Mouse (Mus musculus) hindbrain, embryonic 10.5 days (tissue): ENCODE results near the gene Slc30a6. TPM values are rescaled to one million over a fixed set of nuclear protein-coding genes. Genes with fewer than 3 reads are reported as not detected.
"Not testable (repeated sequence)": the region's sequence is repeated elsewhere in the genome, so short reads cannot be mapped to it uniquely, and the experiment has no call there.

Experiments used
- DNase-seq: peaks from one replicate; pipeline ENCODE4 v3.0.0-alpha.2; 2017; ENCODE audit warnings: low spot score
- H3K27ac ChIP-seq: fragments of 300-500 bp; sonication (generic); 2 replicates; pipeline ENCODE4 v1.5.1; 2016; ENCODE audit warnings: mild to moderate bottlenecking, moderate library complexity
- H3K27me3 ChIP-seq: fragments of 300-500 bp; sonication (generic); 2 replicates; pipeline ENCODE4 v1.6.1; 2016; ENCODE audit warnings: mild to moderate bottlenecking; ENCODE audit not compliant: poor library complexity, insufficient read depth, severe bottlenecking
- H3K36me3 ChIP-seq: fragments of 300-500 bp; sonication (generic); 2 replicates; pipeline ENCODE4 v1.6.1; 2016; ENCODE audit warnings: mild to moderate bottlenecking, moderate library complexity
- H3K4me1 ChIP-seq: fragments of 300-500 bp; sonication (generic); replicated peaks from 2 replicates; pipeline ENCODE4 v1.6.1; 2016; ENCODE audit warnings: mild to moderate bottlenecking
- H3K4me3 ChIP-seq: fragments of 300-500 bp; sonication (generic); 2 replicates; pipeline ENCODE4 v1.5.1; 2016; ENCODE audit warnings: mild to moderate bottlenecking, moderate library complexity
- H3K9me3 ChIP-seq: fragments of 300-500 bp; sonication (generic); 2 replicates; pipeline ENCODE4 v1.6.1; 2016; ENCODE audit warnings: mild to moderate bottlenecking, moderate library complexity
- WGBS: fragments of 180-500 bp; shearing (Covaris S2); methylation state at CpG from one replicate; pipeline ENCODE4 v1.1.7; 2016; 5-methylcytosine and 5-hydroxymethylcytosine counted together
- polyA plus RNA-seq: library from polyadenylated mRNA; unstranded; fragments of >200 nt; fragmentation: Nextera tagmentation; extraction: Ambion mirVana; gene quantifications from 2 replicates; pipeline ENCODE4 v1.2.1, GENCODE M21; 2016

Gene Slc30a6
- polyA plus RNA-seq, 1 experiment from 2014 or later, result 28.4 TPM

DNA sequence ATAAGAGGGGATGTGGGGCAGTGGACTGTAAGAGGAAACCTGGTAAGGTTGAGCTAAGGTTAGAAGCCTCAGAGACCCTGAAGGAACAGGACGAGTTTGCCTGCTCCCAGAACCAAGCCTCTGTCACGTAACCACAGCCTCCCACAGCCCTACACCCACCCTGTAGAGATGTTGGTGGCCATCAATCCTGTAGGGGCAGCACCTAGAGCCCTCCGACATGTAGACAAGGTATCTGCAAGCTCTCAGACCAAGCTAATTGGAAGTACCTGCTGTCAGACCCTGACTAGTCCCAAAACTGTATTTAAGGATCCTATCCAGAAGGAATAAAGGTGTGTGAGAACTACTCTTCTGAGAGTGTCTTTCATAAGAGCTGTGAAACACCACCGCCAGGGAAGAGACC is 60.0 kb downstream of the Slc30a6 start:
- H3K36me3 ChIP-seq, result no peaks in the 10 kb centered on the region
- H3K9me3 ChIP-seq, result no peaks in the 10 kb centered on the region
- DNase-seq, result no peak
- no peak overlapping the region for H3K27ac ChIP-seq
- H3K27me3 ChIP-seq, result no peaks in the 10 kb centered on the region
- H3K4me3 ChIP-seq, result no peak overlapping the region
- 88% methylated on average over 4 of the region's 4 CpGs for WGBS
- no peaks in the 10 kb centered on the region for H3K4me1 ChIP-seq

- no peaks in the 10 kb centered on the region for H3K9me3 ChIP-seq
- H3K4me1 ChIP-seq, result no peaks in the 10 kb centered on the region
- 95% methylated on average over 5 of the region's 5 CpGs for WGBS
- no peak overlapping the region for H3K4me3 ChIP-seq
- no peaks in the 10 kb centered on the region for H3K27me3 ChIP-seq
- no peak overlapping the region for H3K27ac ChIP-seq
- H3K36me3 ChIP-seq, result no peaks in the 10 kb centered on the region
- no peak for DNase-seq
These were observed 61.4 kb downstream of the Slc30a6 start for GRCm38 (mm10) chr17:74456825-74457224.

- Histone ChIP-seq H3K4me3 (no peak overlapping the region), H3K9me3 (no peaks in the 10 kb centered on the region), H3K4me1 (no peaks in the 10 kb centered on the region), H3K36me3 (no peaks in the 10 kb centered on the region), H3K27me3 (no peaks in the 10 kb centered on the region), H3K27ac (no peak overlapping the region)
- WGBS, result 79% methylated on average over 10 of the region's 10 CpGs
- no peak for DNase-seq
These were observed 62.7 kb downstream of the Slc30a6 start for GRCm38 (mm10) chr17:74457972-74458677.

DNA sequence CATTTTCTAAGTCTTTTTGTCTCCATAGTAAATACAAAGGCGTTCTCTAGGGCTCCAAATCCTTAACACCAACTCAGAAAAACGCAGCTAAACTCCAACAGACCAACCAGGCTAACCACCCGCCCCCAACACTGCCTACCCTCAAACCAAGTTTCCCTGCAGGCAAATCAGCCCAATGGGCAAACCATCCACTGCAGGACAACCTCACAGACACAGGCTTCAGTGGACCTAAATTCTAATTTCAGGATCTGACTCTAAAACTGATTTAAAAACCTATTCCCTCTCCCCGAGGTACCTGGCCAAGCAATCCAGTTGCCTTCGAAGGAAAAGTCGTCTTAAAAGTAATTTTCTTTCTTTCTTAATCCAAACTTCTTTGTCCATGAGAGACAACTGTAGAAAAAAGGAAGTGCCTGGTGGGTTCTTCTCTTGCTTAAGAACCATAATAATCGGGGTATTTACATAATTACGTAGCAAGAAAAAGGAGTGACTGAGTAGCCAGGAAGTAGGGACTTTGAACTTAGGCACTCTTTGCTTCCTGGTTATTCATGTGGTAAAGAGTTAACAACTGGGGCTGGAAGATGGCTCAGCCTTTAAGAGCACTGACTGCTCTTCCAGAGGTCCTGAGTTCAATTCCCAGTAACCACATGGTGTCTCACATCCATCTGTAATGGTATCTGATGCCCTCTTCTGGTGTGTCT is 63.5 kb downstream of the Slc30a6 start, which contains the start of gene Nlrc4:
Nlrc4 (minus strand) TSS at position 432 of the 698 bp plus-strand sequence.
- no peak for DNase-seq
- H3K27me3 ChIP-seq, result no peaks in the 10 kb centered on the region
- H3K36me3 ChIP-seq, result no peaks in the 10 kb centered on the region
- no peak within 1 kb of the TSS for H3K27ac ChIP-seq
- H3K4me3 ChIP-seq, result no peak within 1 kb of the TSS
- H3K9me3 ChIP-seq, result no peaks in the 10 kb centered on the region
- no peaks in the 10 kb centered on the region for H3K4me1 ChIP-seq
- WGBS, result 63% methylated on average over 8 of the region's 8 CpGs

GRCm38 (mm10) chr17:74463510-74463909 is 68.1 kb downstream of the Slc30a6 start:
- no peaks in the 10 kb centered on the region for H3K9me3 ChIP-seq
- H3K36me3 ChIP-seq, result no peaks in the 10 kb centered on the region
- no peaks in the 10 kb centered on the region for H3K4me1 ChIP-seq
- no peak overlapping the region for H3K4me3 ChIP-seq
- no peaks in the 10 kb centered on the region for H3K27me3 ChIP-seq
- no peak overlapping the region for H3K27ac ChIP-seq
- no peak for DNase-seq

GRCm38 (mm10) chr17:74467981-74468380 is 72.6 kb downstream of the Slc30a6 start:
- 79% methylated on average over 2 of the region's 2 CpGs for WGBS
- not testable (repeated sequence) for H3K36me3 ChIP-seq, H3K4me1 ChIP-seq, DNase-seq, H3K27ac ChIP-seq, H3K9me3 ChIP-seq, H3K4me3 ChIP-seq, H3K27me3 ChIP-seq

DNA sequence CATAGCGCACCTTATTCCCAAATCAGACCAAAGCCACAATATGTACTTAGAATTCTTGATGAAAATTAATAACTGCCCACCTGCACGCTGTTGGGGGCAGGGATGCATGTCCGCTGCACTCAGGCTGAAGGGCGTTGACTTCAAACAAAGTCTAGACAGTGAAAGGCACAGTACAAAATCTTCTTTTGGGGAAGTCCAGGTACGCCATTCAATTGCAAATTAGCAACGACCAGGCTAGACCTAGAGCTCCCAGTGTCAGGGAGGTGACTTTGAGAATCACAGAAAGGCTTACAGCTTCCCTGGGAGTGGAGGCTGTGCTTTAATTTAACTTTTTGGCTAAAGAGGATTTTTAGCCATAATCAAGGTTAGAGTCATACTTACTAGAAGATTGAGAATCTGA is 74.7 kb downstream of the Slc30a6 start:
- not testable (repeated sequence) for H3K27ac ChIP-seq, H3K4me1 ChIP-seq, H3K36me3 ChIP-seq, DNase-seq, H3K4me3 ChIP-seq, H3K27me3 ChIP-seq, H3K9me3 ChIP-seq
- WGBS, result 80% methylated on average over 6 of the region's 6 CpGs

Other genes starting within 250 kb of the Slc30a6 start
- 76.8 and 86.9 TPM in 2 replicates for gene Memo1, start 100.1 kb upstream of the Slc30a6 start, polyA plus RNA-seq
- 266 and 284 TPM in 2 replicates for gene Dpy30, start 71.7 kb upstream of the Slc30a6 start, polyA plus RNA-seq
- 16.4 and 16.8 TPM in 2 replicates for gene Spast, start 56.6 kb upstream of the Slc30a6 start, polyA plus RNA-seq
- 0.11 and 0.14 TPM in 2 replicates for gene Nlrc4, start 63.5 kb downstream of the Slc30a6 start, polyA plus RNA-seq
- 35.5 and 37.2 TPM in 2 replicates for gene Yipf4, start 93.9 kb downstream of the Slc30a6 start, polyA plus RNA-seq
- 78.8 and 80.4 TPM in 2 replicates for gene Birc6, start 132.7 kb downstream of the Slc30a6 start, polyA plus RNA-seq